Mouse (Mus musculus) spleen, adult 12 weeks (tissue): Measurements from ENCODE around the gene Cirbp.
A peak's percentile ranks its signal among the peaks of the same experiment; 100 is the strongest.

Experiments
- DNase-seq: peaks from one replicate; pipeline ENCODE4 v3.0.0; 2022; ENCODE audit warnings: low spot score

The Cirbp gene

GRCm38 (mm10) chr10:80137626-80138552 is 27.9 kb upstream of the Cirbp start:
- DNase-seq: no peak

DNA sequence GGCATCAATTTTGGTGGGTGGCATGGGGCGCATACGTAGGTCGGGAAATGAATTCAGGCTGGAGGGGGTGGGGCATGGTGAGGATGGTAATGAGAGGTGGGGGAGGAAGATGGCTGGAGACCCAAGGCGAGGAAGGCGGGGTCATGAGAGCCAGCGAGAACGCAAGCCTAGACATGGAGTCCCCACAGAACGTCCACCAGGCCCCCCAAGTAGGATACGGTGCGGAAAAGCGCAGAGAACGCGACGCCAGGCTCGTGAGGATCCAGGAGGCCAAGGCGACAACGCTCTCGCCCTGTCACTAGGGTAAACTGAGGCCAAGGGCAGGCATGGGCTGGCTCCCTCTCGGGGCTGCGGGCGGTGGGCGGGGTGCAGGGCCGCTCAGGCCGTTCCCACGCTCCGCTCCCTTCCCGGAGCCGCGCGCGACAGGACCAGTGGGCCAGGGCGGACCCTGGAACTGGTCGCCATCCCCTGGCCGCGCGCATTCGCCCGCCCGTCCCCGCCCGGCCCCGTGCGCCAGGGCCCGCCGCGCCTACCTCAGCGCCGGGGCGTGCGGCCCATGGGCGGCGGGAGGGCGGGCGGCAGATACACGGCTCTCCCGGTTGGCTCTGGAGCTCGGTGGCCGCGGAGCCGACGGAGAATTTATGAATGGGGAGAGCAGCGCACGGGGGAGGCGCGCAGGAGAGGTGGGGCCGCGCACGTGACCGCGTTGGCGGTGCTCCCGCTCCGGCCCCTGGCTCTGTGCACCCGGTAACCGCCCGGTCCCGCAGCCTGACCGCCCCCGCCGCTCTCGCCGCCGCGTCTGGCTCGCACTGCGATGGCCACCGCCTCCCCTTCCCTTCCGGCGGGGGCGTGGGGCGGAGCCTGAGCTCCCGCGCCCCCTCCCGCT is 27.0 kb upstream of the Cirbp start, which contains the start of gene Atp5d:
Atp5d (plus strand) TSS at position 80 of the 886 bp plus-strand sequence.
- peak; percentile 47 for DNase-seq

DNA sequence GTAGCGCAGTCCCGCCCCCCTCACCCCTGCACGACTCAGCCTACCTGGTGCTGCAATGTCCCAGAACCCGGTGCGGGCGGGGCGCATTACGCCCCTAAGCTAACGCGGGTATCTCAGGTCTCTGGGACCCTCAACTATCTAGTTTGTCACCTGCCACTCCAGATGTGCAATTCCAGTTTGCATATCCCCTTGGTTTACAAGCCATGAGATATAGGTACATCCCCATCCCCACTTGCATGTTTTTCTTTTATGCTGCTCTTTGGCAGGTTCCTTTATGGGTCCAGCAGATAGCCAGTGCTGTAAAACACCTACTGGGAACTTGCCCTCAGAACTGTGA is 26.4 kb upstream of the Cirbp start:
- no peak for DNase-seq

DNA sequence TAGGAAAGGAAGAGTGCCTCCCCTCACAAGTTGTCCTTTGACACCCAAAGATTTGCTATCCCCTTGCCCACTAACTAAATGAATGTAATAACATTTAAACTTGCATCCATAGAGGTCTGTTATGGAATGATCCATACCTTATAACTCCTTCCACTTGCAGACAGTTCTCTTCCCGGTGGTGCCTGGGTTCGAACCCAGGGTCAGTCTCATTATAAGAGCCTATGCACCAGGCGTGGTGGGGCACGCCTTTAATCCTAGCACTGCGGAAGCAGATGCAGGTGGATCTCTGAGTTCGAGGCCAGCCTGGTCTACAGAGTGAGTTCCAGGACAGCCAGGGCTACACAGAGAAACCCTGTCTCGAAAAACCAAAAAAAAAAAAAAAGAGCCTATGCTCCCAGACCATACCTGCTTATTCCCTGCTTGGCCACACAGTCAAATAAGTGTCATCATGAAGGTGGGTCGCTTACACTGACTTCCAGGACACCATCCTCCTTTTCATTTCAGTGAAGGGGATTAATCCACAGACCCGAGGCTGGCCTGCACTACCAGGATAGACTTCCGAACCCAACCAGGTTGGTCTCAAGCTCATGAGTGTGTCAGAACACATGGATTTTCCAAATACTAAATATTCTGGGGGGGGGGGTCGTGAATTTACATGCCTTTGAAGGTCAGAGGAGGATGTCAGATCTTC is 25.7 kb upstream of the Cirbp start:
- no peak for DNase-seq

DNA sequence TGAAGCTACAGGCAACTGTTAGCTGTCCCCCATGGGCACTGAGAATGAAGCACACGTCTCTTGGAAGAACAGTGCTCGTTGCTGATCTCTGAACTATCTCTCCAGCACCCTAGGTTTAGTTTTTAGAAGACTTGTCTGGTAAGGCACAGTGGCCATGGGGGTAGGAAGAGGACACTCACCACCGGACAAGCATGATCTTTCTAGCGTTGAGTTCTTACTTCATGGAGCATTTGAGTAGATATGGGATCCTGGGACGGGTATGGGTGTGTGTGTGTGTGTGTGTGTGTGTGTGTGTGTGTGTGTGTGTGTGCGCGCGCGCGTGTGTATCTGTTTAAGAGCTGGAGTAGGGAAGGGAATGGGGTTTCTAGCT is 25.1 kb upstream of the Cirbp start, which contains the start of gene Cbarp:
Cbarp (minus strand) TSS at position 170 of the 370 bp plus-strand sequence.
- no peak for DNase-seq

GRCm38 (mm10) chr10:80141243-80141642 is 24.5 kb upstream of the Cirbp start:
- DNase-seq: peak; percentile 90

- peak; percentile 91 for DNase-seq
These were observed 23.8 kb upstream of the Cirbp start for GRCm38 (mm10) chr10:80141786-80142529.

- DNase-seq: no peak
These were observed 23.3 kb upstream of the Cirbp start for GRCm38 (mm10) chr10:80142530-80142925.

- no peak for DNase-seq
These were observed 22.1 kb upstream of the Cirbp start for GRCm38 (mm10) chr10:80143664-80144063.

DNA sequence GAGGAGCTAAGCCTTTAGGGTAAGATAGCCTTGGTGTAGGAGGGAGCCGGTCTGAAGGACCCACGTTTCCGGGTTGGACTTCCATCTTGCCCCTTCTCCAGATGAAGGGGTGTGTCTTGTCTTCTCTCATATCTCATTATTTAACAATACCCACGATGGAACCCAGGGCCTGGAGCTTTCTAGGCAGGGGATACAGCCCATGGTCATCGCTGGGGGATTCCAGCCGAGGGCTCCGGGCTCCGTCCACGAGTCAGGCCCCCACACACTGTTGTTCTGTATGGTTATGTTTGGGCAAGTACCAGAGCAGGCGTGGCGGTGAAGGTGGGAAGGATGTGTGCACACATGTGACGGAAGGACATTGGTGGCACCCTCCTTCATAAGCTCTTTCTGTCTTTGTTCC is 21.6 kb upstream of the Cirbp start:
- no peak for DNase-seq

- peak; percentile 65 for DNase-seq
These were observed 20.6 kb upstream of the Cirbp start for GRCm38 (mm10) chr10:80144864-80145838.

GRCm38 (mm10) chr10:80145896-80146295 is 19.9 kb upstream of the Cirbp start:
- DNase-seq: peak; percentile 46

DNA sequence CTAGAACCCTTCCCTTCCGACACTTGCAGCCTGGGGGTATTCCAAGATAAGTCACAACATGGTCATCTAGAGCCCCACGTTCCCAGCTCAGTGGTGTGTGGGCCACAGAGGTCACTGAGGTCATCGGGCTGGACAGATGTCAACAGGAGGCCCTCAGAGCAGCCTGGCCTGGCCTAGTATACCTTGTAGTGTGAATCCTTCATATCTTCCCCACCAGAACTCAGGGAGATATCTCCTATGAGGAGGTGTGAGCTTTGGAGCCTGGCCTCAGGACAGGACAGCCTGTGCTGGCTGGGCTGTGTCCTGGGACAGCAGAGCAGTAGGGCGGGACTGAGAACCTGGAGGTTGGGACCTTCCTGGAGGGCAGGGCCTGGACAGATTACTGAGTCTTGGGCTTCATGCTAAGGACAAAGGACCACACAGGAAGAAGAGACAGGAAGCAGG is 19.2 kb upstream of the Cirbp start:
- no peak for DNase-seq

DNA sequence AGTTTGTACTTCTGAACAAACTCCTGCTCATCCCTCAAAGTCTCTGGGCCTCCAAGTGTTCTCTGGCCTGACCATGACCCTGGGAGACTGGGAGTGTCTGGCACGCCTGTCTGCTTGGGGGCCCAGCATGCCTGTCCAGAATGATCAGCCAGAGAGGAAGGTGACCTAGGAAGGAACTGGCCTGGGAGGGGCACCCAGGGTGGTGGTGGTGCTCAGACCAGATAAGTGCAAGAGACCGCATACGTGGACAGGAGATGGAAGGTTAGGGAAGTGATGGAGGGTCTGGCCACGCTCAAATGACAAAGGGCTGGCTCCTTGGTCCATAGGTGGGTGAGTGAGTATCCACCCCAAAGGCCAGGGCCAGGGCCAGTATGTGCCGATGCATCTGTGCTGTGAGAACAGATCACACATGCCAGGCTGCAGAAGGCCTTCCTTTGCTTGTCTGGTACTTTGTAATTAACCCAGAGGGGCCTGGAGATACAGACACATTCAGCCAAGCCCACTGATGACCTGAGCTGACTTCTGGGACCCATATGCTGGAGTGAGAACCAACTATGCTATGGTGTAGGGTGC is 18.6 kb upstream of the Cirbp start:
- DNase-seq: peak; percentile 39

GRCm38 (mm10) chr10:80147719-80148601 is 17.8 kb upstream of the Cirbp start, which contains the start of gene Midn:
Gene Midn (plus strand): TSS chr10:80148272.
- peak; percentile 66 for DNase-seq

GRCm38 (mm10) chr10:80148610-80149290 is 17.0 kb upstream of the Cirbp start:
- DNase-seq: peak; percentile 93

DNA sequence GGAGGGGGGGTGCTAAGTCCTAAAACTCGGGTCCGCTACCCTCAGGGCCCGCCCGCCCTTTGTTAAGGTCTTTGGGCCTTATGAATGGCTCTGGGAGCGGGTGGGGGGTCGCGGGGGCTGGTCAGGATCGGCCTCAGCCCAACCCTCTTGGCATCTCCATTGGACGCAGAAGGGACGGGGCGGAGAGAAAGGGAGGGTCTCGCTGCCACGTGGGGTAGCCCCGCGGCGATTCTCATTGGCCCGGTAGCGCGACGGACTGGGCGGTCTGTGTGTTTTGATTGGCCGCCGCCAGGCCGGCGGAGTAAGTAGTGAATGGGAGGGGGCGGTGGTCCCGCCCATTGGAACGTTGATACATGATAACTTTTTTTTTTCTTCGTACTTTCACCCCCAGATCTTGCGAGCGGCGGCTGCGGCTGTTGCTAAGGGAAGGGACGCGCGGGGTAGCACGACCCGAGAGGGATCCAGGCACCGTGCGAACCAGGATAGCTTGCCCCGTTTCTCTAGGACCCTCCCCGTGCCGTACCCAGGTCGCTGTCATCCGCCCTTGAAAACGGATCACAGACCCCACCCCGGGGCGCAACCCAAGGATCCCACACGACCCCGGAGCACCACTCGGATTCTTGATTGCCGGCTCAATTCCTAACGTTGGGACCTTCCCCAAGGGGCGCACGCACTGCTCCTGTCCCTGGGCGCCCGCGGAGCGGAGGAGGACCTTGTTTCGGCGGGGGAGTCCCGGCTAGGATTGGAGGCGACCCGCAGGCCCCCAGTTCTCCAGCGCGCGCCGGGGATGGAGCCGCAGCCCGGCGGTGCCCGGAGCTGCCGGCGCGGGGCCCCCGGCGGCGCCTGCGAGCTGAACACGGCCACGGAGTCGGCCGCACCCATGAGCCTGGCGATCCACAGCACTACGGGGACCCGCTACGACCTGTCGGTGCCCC is 16.2 kb upstream of the Cirbp start:
- peak; percentile 91 for DNase-seq
